Mouse (Mus musculus): Measurements from ENCODE around the gene Olfr584.

Gene Olfr584

GRCm38 (mm10) chr7:103081585-103081984 is at the start of gene Olfr584:
Olfr584 (plus strand) TSS chr7:103081885.
- no peak for DNase-seq

GRCm38 (mm10) chr7:103037724-103038123 is 44.0 kb upstream of the Olfr584 start, which contains the start of gene Olfr582:
Olfr582 (plus strand) TSS chr7:103038024.
- DNase-seq: no peak

- no peak for DNase-seq
Observed at GRCm38 (mm10) chr7:103051000-103051399, 30.7 kb upstream of the Olfr584 start, which contains the start of gene Olfr583. Olfr583 (plus strand) TSS chr7:103051300.

- DNase-seq: no peak
Observed at GRCm38 (mm10) chr7:103097420-103097819, 15.7 kb downstream of the Olfr584 start, which contains the start of gene Olfr585. Olfr585 (plus strand) TSS chr7:103097720.

- DNase-seq: no peak
Observed at GRCm38 (mm10) chr7:103119406-103119805, 37.7 kb downstream of the Olfr584 start.

GRCm38 (mm10) chr7:103125538-103125937 is 43.9 kb downstream of the Olfr584 start, which contains the start of gene Olfr586:
Olfr586 (minus strand) TSS chr7:103125638.
- no peak for DNase-seq
